Mouse (Mus musculus) liver, embryonic 14.5 days (tissue): Measurements from ENCODE around the gene Atxn2l.

Source experiments
- CTCF ChIP-seq: IDR thresholded peaks from 2 replicates; pipeline ENCODE4 v1.5.1; 2016; ENCODE audit warnings: antibody characterized with exemption, low read depth, control low read depth
- EP300 ChIP-seq: IDR thresholded peaks from 2 replicates; pipeline ENCODE4 v1.6.1; 2016; ENCODE audit warnings: antibody characterized with exemption, low read depth

GRCm38 (mm10) chr7:126533434-126533833, 30.2 kb upstream of the Atxn2l start:
- TF ChIP-seq CTCF (no peak), EP300 (no peak)
